Mouse (Mus musculus) fibroblast of lung, adult 2 months (primary cell): ENCODE measurements around the gene Tti1.
A peak's percentile ranks its signal among the peaks of the same experiment; 100 is the strongest.

Experiments used
- DNase-seq: peaks from one replicate; pipeline ENCODE4 v3.0.0-alpha.2; 2011; ENCODE audit warnings: low read depth

Gene Tti1

DNA sequence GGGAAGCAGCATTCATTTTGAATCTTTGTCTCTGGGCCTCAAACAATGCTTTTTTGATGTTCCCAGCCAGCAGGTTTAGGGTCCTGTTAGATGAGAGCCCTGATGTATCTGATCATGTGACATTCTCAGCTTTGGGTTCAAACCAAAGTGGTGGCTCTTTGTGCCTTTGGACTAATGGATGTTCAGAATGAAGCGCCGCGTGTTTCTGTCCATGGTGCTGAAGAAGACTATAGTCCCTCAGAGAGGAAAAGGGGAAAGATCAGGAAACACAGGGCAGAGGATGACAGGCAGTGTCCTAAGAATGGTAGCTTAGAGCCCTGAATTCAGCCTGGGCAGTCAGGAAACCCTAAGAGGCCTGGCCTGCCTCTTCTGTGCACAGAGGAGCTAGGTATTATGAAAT is 57.6 kb downstream of the Tti1 start:
- DNase-seq: no peak

DNA sequence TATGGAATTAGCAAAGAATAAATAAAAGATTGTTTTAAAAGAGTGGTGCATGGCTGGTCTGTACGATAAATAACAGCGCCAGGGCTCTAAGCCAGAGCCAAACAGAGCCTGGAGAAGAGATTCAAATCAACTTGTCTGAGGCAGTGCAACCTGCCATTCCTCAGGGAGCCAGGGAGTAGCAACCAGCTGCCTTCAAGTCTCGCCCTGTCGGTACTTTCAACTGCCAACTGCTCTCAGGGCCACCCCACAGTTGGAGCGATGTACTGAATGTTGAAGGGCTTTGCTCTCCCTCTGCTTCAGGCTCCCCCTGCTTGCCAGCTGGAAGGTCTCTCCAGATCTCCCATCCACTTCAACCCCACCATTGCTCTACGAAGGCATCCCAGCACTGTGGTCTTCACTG is 58.1 kb downstream of the Tti1 start:
- no peak for DNase-seq

DNA sequence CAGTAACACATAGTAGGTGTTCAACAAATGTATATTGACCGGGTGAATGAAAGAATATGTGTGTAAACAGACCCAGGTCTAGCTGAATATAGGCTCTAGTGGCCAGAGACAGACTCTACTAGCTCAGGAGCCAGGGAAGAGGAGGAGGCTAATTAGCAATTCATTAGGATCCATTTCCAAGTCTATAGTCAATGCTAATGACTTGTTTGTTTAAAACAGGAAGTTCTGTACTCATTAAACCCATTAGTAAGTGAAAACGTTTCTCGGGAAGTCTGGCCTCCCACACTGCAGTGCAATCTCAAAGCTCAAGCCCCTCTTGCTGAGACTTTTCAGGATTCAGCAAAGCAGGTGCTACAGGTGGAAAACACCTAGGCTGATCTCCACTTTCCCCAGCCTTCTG is 60.4 kb downstream of the Tti1 start:
- no peak for DNase-seq

DNA sequence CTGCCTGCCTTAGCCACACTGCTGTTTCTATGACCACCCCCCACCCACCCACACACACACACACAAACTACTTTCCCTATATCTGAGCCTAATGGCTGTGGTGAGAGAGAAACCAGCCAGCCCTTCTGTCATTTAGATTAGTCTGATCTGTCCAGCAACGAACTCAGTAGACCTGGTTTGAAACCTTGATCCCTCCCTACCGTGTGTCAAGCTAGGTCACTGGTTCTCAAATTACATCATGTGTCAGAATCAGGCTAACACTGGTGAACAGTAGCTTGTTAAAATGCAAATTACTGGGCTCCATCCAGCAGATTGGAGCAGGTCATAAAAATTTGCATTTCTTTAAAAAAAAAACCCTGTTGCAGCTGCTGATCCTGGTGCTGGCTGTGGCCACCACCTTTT is 70.5 kb downstream of the Tti1 start:
- DNase-seq: no peak

DNA sequence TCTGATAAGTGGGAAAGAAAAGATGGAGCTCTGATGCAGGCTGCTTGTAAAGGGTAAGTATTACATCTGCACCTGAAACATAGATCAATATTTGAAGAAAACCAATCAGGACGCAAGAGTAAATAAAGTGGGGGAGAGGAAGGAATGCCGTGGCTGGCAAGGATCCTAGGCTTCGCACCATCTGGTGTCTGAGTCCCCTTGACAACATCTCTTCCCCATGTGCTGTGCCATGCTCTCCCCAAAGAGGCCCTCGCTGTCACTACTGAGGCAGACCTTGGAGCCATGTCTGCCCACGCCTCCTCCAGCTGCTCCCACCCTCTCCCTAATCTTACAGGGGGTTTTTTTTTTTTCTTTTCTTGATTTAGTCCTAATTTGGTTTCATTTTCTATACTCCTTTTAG is 74.3 kb downstream of the Tti1 start:
- DNase-seq: no peak

DNA sequence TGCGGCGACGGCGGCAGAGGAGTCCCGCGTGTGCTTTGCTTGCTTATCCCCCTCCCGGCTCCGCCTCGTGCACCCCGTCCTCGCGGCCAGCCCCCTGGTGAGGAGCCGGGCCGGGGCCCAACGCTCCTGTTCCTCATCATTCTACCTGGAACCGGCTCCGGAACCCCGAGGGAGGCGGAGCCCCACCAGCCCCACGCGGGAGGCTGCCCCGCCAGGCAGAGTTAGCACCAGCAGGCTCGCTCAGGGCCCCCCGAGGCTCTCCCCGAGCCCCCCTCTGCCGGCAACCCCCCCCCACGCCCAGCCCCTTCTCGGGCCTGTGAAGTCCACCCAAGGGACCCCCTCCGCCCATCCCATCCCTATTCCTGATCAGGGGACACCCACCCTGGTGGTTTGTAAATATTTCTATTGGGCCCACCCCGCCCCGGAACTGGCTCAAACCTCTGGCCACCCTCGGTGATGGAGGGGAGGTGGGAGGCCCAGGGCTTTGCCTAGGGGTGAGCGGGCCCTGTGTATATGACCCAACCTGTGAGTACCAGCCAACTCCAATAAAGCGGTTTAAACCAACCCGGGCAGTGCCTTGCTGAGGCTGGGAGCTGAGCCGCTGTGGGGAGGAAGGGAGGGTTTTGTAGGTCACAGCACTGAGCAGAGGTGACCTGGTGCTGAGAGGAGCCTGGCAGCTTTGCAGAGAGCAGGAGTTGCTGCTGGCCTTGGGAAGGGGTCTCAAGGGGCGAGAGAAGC is 83.9 kb downstream of the Tti1 start:
- no peak for DNase-seq

DNA sequence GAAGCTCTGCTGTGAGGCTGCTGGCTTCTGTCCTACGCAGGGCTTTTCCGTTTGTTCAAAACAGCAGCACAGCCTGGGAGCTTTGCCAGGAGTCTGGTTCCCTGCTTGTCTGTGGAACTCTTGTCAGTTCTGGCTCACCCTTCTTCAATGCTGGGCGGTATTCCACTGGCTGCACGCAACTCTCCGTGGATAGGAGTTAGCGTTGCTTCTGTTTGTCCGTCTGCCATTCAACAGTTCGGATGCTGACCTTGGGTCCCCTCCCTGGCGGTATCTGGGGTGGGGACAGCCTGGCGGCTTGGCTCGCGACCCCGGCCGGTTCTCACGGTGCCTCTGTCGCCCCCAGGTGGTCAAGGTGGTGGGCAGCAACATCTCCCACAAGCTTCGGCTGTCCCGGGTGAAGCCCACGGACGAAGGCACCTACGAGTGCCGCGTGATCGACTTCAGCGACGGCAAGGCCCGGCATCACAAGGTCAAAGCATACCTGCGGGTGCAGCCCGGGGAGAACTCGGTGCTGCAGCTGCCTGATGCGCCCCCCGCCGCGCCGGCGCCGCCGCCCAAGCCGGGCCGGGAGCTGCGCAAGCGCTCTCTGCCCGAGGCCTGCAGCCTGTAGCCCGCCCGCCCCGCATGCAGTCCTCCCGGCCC is 84.6 kb downstream of the Tti1 start:
- DNase-seq: peak; percentile 56

DNA sequence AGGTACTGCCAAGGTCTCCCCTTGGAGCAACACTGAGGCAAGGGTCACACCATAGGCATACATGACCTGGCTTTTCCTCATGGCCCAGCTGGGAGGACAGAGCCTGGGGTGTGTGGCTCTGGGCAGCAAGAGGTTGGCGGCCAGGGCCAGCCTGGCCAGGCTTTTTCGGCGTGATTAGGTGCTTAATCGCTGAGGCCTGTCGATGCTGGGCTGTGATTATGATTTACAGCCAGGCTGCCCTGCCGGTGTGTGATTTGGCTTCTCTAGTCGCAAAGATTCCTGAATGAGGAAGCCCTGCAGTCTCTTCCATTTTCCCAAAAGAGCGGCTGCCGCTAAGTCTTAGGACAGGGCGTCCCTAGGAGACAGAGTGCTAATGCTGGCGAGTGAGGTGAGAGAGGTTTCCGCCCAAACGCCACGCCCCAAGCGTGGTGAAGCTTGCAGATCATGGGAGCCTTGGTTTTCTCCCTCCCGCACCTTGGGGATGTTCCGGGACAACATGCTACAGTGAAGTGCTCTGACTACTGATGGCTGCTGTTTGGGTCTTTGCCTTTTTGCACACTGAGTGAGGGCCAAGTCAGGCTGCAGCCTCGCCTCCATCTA is 87.5 kb downstream of the Tti1 start:
- DNase-seq: no peak

DNA sequence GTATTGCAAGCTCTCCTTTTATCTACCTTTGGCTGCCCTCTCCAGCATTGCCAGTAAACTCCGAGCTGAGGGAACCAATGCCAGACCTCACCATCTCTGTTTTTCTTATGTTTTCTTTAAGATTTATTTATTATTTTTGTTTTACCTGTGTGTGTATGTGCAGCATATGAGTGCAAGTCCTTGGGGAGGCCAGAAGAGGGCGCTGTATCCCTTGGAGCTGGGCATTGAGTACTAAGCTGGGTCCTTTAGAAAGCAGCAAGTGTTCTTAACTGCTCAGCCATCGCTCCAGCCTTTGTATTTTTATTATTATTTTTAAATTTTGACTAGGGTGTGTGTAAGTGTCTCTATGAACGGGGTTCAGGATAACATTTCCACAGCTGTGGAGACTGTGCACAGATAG is 91.6 kb downstream of the Tti1 start:
- DNase-seq: no peak

DNA sequence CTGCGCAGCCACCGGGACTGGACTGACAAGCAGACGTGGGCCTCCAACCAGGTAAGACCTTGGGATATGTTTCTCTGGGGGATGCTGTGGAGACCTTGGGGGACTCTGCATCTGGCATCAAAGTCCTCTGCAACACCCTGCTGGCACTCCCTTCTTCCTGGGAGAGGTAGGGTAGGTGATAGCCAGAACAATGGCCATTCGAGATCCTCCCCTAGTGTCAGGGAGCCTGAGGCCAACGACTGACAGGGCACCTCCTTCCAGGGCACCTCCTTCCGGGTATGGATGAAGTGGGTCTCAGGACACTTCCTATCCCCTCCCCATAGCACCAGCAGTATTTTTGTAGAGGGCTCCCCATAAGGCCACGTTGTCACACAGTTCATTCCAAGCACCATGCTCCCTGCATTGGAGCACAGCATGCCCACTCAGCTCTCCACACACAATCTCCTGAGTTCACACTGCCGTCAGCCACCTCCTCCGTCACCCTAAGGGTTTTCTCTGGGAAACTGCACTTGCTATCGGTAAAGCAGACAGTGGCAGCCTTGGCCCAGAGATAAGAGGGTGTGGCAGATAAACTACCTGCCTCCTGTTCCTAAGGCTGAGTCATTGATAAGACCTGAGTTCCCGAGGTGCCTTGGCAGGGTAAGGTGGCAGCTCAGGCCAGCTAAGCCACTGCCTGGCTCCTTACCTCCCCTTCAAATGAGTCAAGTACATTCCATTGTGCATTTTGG is 92.6 kb downstream of the Tti1 start:
- no peak for DNase-seq

DNA sequence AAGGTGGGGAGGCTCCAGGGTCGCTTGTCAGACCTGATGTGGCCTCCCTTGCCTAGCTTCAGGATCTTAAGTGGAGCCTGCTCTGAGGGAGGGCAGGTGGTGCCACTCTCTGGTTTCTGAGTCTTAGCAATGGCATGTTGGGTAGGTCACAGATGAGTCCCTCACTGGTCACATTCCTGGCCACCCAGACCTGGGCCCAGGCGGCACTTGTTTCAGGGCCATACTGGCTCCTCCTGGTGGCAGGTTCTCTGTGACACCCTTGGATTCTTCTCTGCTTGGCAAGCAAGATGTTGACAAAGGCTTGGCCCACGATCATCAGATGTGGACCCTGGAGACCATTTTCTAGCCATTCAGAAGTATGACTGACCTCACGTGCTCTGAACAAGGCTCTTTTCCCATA is 95.6 kb downstream of the Tti1 start:
- no peak for DNase-seq
